Mouse (Mus musculus) layer of hippocampus, adult 11-12 months (tissue): ENCODE measurements at regions not wholly inside any gene's neighbourhood (a gene's known extent, or its start where the extent isn't known, plus 50 kb on each side); places are given as distances from the start of the nearest gene placed in this dataset.
A peak's percentile ranks its signal among the peaks of the same experiment; 100 is the strongest.

Experiments
- DNase-seq: peaks from one replicate; pipeline ENCODE4 v3.0.0; 2022; ENCODE audit warnings: low spot score

DNA sequence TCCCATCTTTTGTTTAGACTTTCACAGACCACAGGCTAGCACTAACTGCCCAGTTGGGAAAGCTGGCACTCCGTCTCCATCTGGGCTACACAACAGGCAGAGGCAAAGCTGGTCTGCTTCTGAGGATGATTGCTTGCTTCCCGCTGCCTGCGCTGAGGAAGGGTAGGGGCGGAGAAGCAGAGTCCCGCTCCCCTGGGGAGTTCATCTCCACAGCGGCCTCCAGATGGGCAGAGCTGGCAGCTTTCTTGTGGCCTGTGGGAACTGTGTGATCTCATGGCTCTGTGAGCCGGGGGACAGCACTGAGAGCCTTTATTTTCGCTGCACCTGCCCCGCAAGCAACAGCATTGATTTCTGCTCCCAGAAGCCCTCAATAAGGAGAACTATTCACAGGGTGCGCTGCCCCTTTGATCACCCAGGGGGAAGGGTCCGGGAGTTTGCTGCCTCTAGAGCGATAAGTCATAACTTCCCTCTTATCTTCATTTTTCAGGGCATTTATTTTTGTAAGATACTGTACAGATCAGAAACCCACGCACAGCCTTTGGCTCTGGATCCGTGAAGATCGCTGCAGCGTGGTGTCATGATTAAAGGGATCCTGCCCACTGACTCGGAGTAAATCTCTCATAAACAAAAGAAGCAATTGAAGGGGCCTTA is 155.7 kb downstream of the Gm9376 start:
- peak; percentile 7 for DNase-seq

DNA sequence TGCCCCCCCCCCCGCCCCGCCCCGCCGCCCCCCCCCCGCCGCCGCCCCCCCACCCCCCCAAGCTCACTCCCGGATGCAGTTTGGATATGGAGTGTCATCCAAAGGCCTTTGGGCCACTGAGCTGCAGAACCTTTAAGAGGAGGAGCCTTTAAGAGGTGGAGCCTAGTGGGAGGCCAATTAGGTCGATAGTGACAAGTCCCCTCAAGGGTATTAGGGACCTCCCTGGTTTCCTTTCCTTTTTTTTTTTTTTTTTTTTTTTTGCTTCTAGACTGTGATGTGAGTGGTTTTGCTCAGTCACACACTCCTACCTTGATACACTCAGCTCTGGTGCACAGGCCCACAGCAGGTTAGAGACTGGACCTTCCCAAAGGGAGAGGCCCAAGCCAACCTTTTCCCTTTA is 156.5 kb downstream of the Gm9376 start:
- DNase-seq: no peak

DNA sequence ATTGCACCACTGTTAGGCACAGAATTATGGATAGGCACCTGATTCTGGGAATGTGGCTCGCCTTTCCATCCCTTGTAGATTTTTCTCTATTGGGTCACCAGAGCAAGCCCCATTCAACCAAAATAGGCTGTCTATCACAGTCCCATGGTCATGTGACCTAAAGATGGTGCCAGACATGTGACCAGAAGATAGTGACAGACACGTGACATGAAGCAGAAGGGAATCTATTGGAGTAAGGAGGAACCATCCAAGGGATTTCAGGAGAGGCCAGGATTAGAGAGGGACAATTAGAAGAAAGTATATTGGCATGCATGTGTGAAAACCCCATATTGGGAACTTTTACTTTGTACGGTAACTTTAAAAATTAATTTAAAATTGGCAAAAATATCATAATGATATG is 159.8 kb downstream of the Gm9376 start:
- DNase-seq: no peak

DNA sequence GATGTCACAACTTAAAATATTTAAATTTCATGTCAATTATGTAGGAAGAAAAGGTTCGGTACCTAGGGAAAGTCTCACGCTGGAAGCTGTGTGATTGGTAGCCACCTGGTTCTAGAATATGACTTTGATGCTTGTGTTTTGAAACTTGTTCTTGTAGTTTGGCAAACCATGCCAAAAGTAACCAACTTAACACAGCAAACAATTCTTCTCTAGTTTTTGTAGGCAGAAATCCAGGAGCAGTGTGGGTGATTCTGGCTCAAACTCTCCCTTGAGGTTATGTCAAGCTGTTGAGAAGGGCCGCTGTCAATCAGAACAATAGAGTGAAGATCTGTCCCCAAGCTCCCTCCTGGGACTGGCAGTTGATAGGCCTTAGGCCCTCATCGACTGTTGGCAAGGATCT is 163.5 kb downstream of the Gm9376 start:
- no peak for DNase-seq

DNA sequence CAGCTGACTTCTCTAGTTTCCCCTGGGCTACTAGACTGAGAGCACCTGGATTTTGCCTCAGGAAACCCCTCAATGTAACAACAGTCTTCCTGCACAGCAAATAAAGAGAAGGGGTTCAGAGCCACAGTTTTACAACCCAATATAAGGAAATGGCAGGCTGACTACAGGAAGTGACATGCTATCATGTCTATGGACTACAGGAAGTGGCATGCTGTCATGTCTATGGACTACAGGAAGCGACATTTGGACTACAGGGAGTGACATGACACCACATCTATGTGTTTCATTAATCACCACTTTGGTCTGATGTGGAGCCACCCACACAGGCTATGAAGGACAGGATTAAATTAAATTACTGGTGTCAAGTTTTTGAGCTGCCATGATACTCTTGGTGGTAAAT is 164.0 kb downstream of the Gm9376 start:
- DNase-seq: no peak

DNA sequence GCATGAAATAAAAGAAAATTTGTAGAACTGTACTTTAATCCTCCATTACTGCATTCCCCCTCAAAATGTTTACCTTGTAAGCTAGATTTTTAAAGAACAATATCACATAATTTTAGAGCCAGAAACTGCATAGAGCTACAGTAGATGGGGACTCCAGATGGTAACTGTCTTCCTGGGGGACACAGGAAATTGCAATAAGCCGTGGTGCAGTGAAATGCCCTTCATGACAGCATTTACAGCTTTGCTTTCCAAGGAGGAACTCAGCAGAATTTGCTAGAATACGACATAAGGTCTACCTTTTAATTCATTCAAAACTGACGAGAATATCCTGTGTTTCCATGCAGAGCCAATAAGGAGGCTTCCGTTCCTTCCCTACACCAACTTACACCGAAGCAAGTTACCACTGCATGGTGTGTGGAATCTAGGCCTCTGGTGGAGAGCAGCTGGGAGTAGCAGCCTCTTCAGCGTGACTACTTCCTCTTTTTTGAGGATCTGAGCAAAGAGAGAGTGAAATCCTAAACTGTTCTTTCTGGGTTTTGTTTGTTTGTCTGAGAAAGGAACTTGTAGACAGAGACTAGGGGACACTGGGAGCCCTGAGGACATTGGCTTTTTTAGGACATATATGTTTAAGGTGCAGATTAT is 164.6 kb downstream of the Gm9376 start:
- DNase-seq: no peak
